Mouse (Mus musculus) heart, embryonic 14.5 days (tissue): Measurements from ENCODE around the gene Vhl. TPM values are rescaled to one million over a fixed set of nuclear protein-coding genes. Genes with fewer than 3 reads are reported as not detected.

Experiments
- ATAC-seq: fragments of 200-750 bp; cut with Nextera tagmentation; 2 replicates; pipeline ENCODE4 v1.8.0; 2017; ENCODE audit warnings: low read depth, moderate TSS enrichment; ENCODE audit not compliant: insufficient number of reproducible peaks, insufficient read depth, low FRiP score
- H3K27ac ChIP-seq, 2 experiments: fragments of 200-500 bp in 1 of 2; fragments of 300-500 bp in 1 of 2; sonication (generic) in 1 of 2; replicated peaks in 1 of 2; 2 replicates each; pipeline ENCODE4 v1.5.1; 2012 to 2014; ENCODE audit warnings: low read depth in 2 of 2, low read length in 2 of 2, control low read depth in 1 of 2, mild to moderate bottlenecking in 1 of 2, mixed read lengths in 1 of 2; ENCODE audit not compliant: control insufficient read depth in 1 of 2, insufficient read depth in 1 of 2
- H3K27me3 ChIP-seq: fragments of 300-500 bp; sonication (generic); 2 replicates; pipeline ENCODE4 v1.6.1; 2014; ENCODE audit warnings: mild to moderate bottlenecking, low read length, control low read depth; ENCODE audit not compliant: control insufficient read depth, insufficient read depth
- H3K36me3 ChIP-seq: fragments of 300-500 bp; sonication (generic); 2 replicates; pipeline ENCODE4 v1.6.1; 2014; ENCODE audit warnings: mild to moderate bottlenecking, control low read depth, low read length, mixed read lengths; ENCODE audit not compliant: control insufficient read depth, insufficient read depth
- H3K4me1 ChIP-seq, 2 experiments: fragments of 200-500 bp in 1 of 2; fragments of 300-500 bp in 1 of 2; sonication (generic) in 1 of 2; 2 replicates each; pipeline ENCODE4 v1.6.1; 2012 to 2014; ENCODE audit warnings: low read length in 2 of 2, control low read depth in 1 of 2, mixed read lengths in 1 of 2; ENCODE audit not compliant: control insufficient read depth in 2 of 2, insufficient read depth in 2 of 2
- H3K4me2 ChIP-seq: fragments of 300-500 bp; sonication (generic); 2 replicates; pipeline ENCODE4 v1.6.1; 2014; ENCODE audit warnings: mild to moderate bottlenecking, low read length
- H3K4me3 ChIP-seq, 2 experiments: fragments of 200-500 bp in 1 of 2; fragments of 300-500 bp in 1 of 2; sonication (generic) in 1 of 2; 2 replicates each; pipeline ENCODE4 v1.5.1; 2012 to 2014; ENCODE audit warnings: low read length in 2 of 2, mild to moderate bottlenecking in 2 of 2, control low read depth in 1 of 2, low read depth in 1 of 2, moderate library complexity in 1 of 2; ENCODE audit not compliant: control insufficient read depth in 1 of 2, insufficient read depth in 1 of 2
- H3K9ac ChIP-seq: fragments of 300-500 bp; sonication (generic); 2 replicates; pipeline ENCODE4 v1.6.1; 2014; ENCODE audit warnings: mild to moderate bottlenecking, low read length
- H3K9me3 ChIP-seq: fragments of 300-500 bp; sonication (generic); 2 replicates; pipeline ENCODE4 v1.6.1; 2016; ENCODE audit warnings: low read length, control low read depth; ENCODE audit not compliant: control insufficient read depth
- WGBS: fragments of 180-500 bp; shearing (Covaris S2); extraction: QIAGEN DNeasy Blood & Tissue Kit; methylation state at CpG from one replicate; pipeline ENCODE4 v1.1.7; 2014; 5-methylcytosine and 5-hydroxymethylcytosine counted together
- polyA plus RNA-seq: library from polyadenylated mRNA; unstranded; fragments of >200 nt; fragmentation: Nextera tagmentation; extraction: Ambion mirVana; gene quantifications from 2 replicates; pipeline ENCODE4 v1.2.1, GENCODE M21; 2014

The Vhl gene
- polyA plus RNA-seq: 34.5 and 36.6 TPM in 2 replicates

DNA sequence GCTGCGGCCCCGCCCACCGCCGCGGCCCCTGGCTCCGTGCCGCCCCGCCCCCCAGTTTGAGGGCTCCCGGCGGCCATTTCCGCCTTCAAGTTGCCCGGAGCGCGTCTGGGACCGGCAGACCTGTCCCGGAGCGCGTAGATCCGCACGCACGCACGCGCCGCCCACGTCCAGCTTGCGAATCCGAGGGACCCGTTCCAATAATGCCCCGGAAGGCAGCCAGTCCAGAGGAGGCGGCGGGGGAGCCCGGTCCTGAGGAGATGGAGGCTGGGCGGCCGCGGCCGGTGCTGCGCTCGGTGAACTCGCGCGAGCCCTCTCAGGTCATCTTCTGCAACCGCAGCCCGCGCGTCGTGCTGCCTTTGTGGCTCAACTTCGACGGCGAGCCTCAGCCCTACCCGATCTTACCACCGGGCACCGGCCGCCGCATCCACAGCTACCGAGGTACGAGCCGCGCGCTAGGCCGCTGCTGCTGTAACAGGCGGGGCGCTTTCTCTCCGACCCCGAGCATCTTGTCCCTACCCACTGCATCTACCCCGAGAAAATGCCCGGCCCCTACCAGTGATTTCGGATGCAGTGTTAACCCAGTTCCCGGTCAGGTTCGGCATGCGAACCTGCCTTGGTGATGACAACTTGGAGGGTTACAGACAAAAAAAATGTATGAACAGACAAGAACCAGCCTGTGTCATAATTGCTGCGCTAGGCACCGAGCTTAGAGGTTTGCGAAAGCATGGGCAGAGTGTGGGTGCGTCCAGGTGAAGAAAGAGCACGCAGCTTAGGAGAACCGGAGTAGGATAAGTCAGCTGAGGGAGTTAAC is at the start of gene Vhl:
Vhl (plus strand) TSS at position 19 of the 811 bp plus-strand sequence.
- H3K36me3 ChIP-seq: peaks cover 28% of the 10 kb centered on the region
- no peaks in the 10 kb centered on the region for H3K9me3 ChIP-seq
- peak within 1 kb of the TSS; percentile 80 to 83 for H3K4me3 ChIP-seq
- ATAC-seq: peak; percentile 89
- under 1% methylated on average over 76 of the region's 76 CpGs for WGBS
- H3K27me3 ChIP-seq: no peaks in the 10 kb centered on the region
- H3K4me2 ChIP-seq: peak within 1 kb of the TSS; percentile 91
- peaks cover 2 to 12% of the 10 kb centered on the region in 2 experiments; a peak in 3 of 4 replicates for H3K4me1 ChIP-seq
- H3K9ac ChIP-seq: peak within 1 kb of the TSS; percentile 88
- H3K27ac ChIP-seq: peak within 1 kb of the TSS; percentile 77 to 91

DNA sequence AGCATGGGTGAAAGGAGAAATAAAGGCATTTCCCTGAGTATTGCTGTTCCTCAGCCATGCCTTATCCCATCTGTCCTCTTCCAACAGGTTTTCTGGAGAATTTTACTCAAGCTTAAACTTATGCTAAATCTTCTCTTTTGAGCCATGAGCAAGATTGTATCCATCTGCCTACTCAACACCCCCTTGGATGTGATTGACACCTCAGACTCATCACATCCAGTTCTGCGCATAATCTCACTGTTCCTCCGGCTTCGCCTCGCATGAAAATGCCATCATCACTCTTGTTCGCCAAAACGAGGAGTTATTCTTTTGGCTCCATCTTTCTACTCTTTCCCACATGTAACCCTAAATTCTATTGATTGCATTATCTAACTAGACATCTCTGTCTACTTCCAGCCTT is 47.7 kb upstream of the Vhl start:
- Histone ChIP-seq H3K27ac (no peak overlapping the region), H3K27me3 (no peaks in the 10 kb centered on the region), H3K9ac (no peak overlapping the region), H3K4me1 (no peaks in the 10 kb centered on the region), H3K9me3 (no peaks in the 10 kb centered on the region), H3K4me3 (no peak overlapping the region), H3K4me2 (no peak overlapping the region), H3K36me3 (peaks cover 45% of the 10 kb centered on the region)
- WGBS: 95% methylated on average over 6 of the region's 6 CpGs
- no peak for ATAC-seq

DNA sequence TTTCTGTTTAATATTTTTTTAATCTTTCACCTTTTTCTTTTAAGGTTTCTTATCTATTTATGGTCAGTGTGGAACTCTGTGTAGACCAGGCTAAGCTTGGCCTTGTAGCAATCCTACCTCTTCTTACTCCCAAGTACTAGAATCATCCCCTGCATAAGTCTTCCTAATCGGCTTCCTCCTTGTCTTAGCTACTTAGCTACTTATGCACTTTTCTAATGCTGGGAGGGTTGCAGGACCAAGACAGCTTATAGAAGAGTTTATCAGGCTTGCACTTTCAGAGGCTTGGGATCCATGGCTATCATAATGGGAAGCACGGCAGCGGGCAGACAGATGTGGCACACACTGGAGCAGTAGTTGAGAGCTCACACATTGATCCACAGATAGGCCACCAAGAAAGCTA is 44.5 kb upstream of the Vhl start:
- no peak overlapping the region for H3K4me3 ChIP-seq
- no peak overlapping the region for H3K27ac ChIP-seq
- ATAC-seq: no peak
- H3K9ac ChIP-seq: no peak overlapping the region
- no peaks in the 10 kb centered on the region for H3K9me3 ChIP-seq
- no peak overlapping the region for H3K4me2 ChIP-seq
- H3K4me1 ChIP-seq: no peaks in the 10 kb centered on the region
- H3K36me3 ChIP-seq: peaks cover 41% of the 10 kb centered on the region
- WGBS: 97% methylated on average over 3 of the region's 3 CpGs
- no peaks in the 10 kb centered on the region for H3K27me3 ChIP-seq

DNA sequence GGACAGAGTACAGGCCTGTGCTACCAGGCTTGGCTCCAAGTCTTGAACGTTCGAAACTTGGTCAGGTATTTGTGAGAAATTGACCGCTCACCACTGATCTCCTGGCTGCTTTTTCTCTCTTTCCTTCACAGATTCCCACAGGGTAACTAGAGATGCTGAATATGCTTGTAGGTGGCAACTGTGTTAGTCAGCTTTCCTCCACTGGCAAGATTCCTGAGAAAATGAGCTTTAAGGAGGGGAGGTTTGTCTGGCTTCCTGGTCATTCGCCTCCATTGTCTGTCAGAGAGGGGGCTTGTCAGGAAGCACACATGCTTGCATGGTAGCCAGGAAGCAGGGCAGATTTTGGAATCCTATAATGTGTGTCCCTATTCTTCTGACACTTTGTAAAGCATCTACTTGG is 40.7 kb upstream of the Vhl start:
- H3K4me3 ChIP-seq: no peak overlapping the region
- no peak overlapping the region for H3K4me2 ChIP-seq
- H3K9me3 ChIP-seq: no peaks in the 10 kb centered on the region
- ATAC-seq: no peak
- no peaks in the 10 kb centered on the region for H3K27me3 ChIP-seq
- peaks cover 20% of the 10 kb centered on the region; the same call in 1 of the 2 replicates for H3K36me3 ChIP-seq
- H3K9ac ChIP-seq: no peak overlapping the region
- WGBS: 88% methylated on average over 4 of the region's 4 CpGs
- no peaks in the 10 kb centered on the region for H3K4me1 ChIP-seq
- no peak overlapping the region for H3K27ac ChIP-seq

DNA sequence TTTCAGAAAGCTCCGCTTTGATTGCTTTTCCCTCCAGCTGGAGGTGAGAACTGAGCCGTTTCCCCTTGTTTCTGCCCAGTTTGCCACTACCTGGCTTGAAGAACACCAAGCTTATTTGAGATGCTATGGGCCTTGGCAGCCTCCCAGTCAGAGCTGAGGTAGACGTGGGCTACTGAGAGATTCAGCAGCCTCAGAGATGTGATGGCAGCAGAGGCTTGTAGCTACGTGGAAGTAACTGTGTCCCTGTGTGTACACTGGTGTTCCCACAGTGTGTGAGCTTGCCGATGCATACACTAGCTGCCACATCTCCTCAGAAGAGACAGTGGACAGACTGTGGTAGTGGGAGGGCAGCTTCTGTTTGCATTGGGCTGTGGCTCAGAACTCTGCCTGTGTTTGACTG is 38.7 kb upstream of the Vhl start:
- Histone ChIP-seq H3K9me3 (no peaks in the 10 kb centered on the region), H3K27ac (no peak overlapping the region), H3K36me3 (0 out of 2 replicates have a peak, but pooled peaks cover 13% of the 10 kb centered on the region), H3K9ac (no peak overlapping the region), H3K4me3 (no peak overlapping the region), H3K4me1 (no peaks in the 10 kb centered on the region), H3K4me2 (no peak overlapping the region), H3K27me3 (no peaks in the 10 kb centered on the region)
- WGBS: 91% methylated on average over 5 of the region's 5 CpGs
- ATAC-seq: no peak

DNA sequence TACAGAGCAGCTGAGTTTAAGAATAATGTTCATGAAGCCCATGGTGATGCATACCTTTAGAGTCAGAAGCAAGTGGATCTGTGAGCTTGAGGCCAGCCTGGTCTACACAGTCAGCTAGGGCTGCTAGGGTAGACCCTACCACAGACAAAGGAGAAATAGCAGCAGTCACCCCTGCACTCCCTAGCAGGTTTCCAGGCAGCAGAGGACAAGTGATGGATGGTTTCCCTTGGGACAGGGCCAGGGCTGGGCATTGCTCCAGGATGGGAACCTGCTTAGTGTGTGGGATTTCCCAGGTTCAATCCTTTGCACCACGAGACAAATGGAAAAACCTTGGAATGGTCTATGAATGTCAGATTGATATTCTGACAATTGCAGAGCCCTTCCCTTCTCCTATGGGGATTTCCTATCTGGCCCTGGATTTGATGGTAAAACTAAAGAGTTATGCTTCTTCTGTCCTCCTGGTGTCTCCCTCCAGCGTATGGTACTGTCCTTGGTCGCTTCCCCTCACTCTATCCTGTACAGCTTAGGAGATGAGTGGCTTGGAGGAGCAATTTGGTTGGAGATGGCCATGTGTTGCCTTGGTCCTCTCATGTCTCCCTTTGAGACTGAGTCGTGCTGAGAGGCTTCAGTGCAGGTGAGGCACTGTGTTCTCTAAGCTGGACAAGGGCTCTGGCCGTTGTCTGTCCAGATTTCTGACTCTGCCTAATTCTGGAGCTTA is 37.1 kb upstream of the Vhl start:
- WGBS: 65% methylated on average over 5 of the region's 5 CpGs
- H3K4me2 ChIP-seq: no peak overlapping the region
- H3K4me1 ChIP-seq: no peaks in the 10 kb centered on the region
- peaks cover 15% of the 10 kb centered on the region; the same call in 1 of the 2 replicates for H3K36me3 ChIP-seq
- H3K27ac ChIP-seq: no peak overlapping the region
- no peaks in the 10 kb centered on the region for H3K9me3 ChIP-seq
- H3K27me3 ChIP-seq: no peaks in the 10 kb centered on the region
- no peak overlapping the region for H3K9ac ChIP-seq
- no peak overlapping the region for H3K4me3 ChIP-seq
- no peak for ATAC-seq

DNA sequence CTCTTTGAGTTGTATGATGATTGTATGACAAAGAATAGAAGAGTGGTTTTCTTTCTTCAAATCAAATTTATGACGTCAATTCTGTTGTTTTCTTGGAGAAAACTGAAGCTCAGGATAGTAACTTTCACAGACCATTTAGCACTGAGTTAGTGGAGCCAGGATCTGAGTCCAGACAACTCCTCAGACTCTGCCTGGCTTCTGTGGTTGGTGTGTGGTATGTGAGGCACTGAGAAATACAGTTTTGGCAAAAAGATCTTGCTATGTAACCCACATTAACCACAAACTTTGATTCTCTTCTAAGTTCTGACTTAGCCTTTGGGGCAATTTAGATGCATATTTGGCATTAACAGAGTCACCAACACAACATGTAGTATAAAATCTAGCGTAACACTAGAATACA is 31.1 kb upstream of the Vhl start:
- ATAC-seq: no peak
- Histone ChIP-seq H3K9ac (no peak overlapping the region), H3K4me1 (no peaks in the 10 kb centered on the region), H3K4me2 (no peak overlapping the region), H3K4me3 (no peak overlapping the region), H3K9me3 (no peaks in the 10 kb centered on the region), H3K27me3 (no peaks in the 10 kb centered on the region), H3K36me3 (peaks cover 5% of the 10 kb centered on the region; the same call in 1 of the 2 replicates), H3K27ac (no peak overlapping the region)
- 91% methylated on average over 2 of the region's 2 CpGs for WGBS
